Mouse (Mus musculus): ENCODE results near the gene Olfr849. TPM values are rescaled to one million over a fixed set of nuclear protein-coding genes. Genes with fewer than 3 reads are reported as not detected.

Gene Olfr849
- not detected for polyA plus RNA-seq (2014; fragmentation: Illumina TruSeq; extraction: RNeasy Lipid Tissue Mini Kit (QIAGEN cat#74804); ENCODE audit: low read depth, low replicate concordance)

DNA sequence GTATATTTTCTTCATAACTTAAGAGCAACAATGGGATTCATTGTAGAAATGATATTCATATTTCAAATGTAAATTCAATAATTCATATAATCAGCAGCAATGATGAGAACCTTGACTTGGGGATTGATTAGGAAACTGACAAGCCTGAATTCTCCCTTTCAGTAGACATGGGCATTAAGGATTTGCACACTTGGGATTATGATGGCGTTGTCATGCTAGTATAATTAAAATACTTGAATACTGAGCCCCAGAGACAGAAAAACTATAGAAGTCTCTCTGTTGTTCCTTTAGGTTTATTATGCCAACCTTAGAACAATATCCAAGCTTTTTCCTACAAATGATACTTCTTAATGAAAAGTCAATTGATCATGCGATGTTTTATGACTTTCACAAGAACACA is at the start of gene Olfr849:
Gene Olfr849 (plus strand): TSS at position 301 of the 400 bp plus-strand sequence.

DNA sequence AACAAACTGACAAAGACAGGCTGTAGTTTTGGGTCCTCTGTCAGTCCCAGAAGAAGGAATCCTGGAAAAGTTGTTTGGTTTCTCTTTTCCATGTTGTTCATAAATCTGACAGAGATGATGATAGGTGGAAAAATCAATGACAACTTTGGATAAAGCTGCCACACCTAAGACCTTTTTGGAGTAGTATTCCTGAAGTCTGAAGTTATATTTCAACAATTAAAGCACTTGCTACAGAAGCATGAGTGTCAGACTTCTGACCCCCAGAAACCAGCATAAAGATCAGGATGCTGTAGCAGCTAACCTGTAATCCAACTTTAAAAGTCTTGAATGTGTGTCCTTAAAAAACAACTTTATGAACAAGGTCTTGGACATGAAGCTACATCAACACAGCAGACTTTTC is 38.1 kb downstream of the Olfr849 start, which contains the start of gene Olfr850:
Gene Olfr850 (minus strand): TSS at position 101 of the 400 bp plus-strand sequence.

DNA sequence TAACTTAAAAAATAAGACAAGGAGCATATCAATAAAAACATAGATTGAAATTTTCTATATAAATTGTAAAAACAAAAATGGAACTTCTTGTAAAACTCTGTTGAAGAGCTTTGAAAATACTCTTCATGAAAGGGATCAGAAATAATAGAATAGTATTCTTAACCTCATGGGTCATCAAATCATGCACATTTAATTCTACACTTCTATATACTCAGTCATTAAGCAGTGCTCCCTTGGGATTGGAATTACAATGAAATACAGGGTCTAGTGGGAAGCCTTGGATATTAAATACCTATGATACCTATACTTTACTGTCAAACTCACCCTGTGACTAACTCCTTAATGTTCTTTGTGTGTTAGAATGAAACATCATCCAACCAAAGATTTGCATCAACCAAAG is 52.9 kb downstream of the Olfr849 start, which contains the start of gene Olfr851:
Gene Olfr851 (plus strand): TSS at position 301 of the 400 bp plus-strand sequence.

Other genes starting within 250 kb of the Olfr849 start
- gene Olfr843, start 188.3 kb upstream of the Olfr849 start, polyA plus RNA-seq (2014; fragmentation: Illumina TruSeq; extraction: RNeasy Lipid Tissue Mini Kit (QIAGEN cat#74804); ENCODE audit: low read depth, low replicate concordance): not detected
- gene Olfr844, start 123.9 kb upstream of the Olfr849 start, polyA plus RNA-seq (2014; fragmentation: Illumina TruSeq; extraction: RNeasy Lipid Tissue Mini Kit (QIAGEN cat#74804); ENCODE audit: low read depth, low replicate concordance): not detected
- not detected for gene Olfr845, start 103.8 kb upstream of the Olfr849 start, polyA plus RNA-seq (2014; fragmentation: Illumina TruSeq; extraction: RNeasy Lipid Tissue Mini Kit (QIAGEN cat#74804); ENCODE audit: low read depth, low replicate concordance)
- not detected for gene Olfr846, start 76.3 kb upstream of the Olfr849 start, polyA plus RNA-seq (2014; fragmentation: Illumina TruSeq; extraction: RNeasy Lipid Tissue Mini Kit (QIAGEN cat#74804); ENCODE audit: low read depth, low replicate concordance)
- not detected for gene Olfr847, start 61.6 kb upstream of the Olfr849 start, polyA plus RNA-seq (2014; fragmentation: Illumina TruSeq; extraction: RNeasy Lipid Tissue Mini Kit (QIAGEN cat#74804); ENCODE audit: low read depth, low replicate concordance)
- not detected for gene Olfr850, start 38.0 kb downstream of the Olfr849 start, polyA plus RNA-seq (2014; fragmentation: Illumina TruSeq; extraction: RNeasy Lipid Tissue Mini Kit (QIAGEN cat#74804); ENCODE audit: low read depth, low replicate concordance)
- not detected for gene Olfr851, start 53.0 kb downstream of the Olfr849 start, polyA plus RNA-seq (2014; fragmentation: Illumina TruSeq; extraction: RNeasy Lipid Tissue Mini Kit (QIAGEN cat#74804); ENCODE audit: low read depth, low replicate concordance)
- not detected for gene Olfr853, start 100.8 kb downstream of the Olfr849 start, polyA plus RNA-seq (2014; fragmentation: Illumina TruSeq; extraction: RNeasy Lipid Tissue Mini Kit (QIAGEN cat#74804); ENCODE audit: low read depth, low replicate concordance)
- gene Olfr854, start 127.1 kb downstream of the Olfr849 start, polyA plus RNA-seq (2014; fragmentation: Illumina TruSeq; extraction: RNeasy Lipid Tissue Mini Kit (QIAGEN cat#74804); ENCODE audit: low read depth, low replicate concordance): not detected
- gene Olfr855, start 142.4 kb downstream of the Olfr849 start, polyA plus RNA-seq (2014; fragmentation: Illumina TruSeq; extraction: RNeasy Lipid Tissue Mini Kit (QIAGEN cat#74804); ENCODE audit: low read depth, low replicate concordance): not detected
- gene Zfp317, start 181.8 kb downstream of the Olfr849 start, polyA plus RNA-seq (2014; fragmentation: Illumina TruSeq; extraction: RNeasy Lipid Tissue Mini Kit (QIAGEN cat#74804); ENCODE audit: low read depth, low replicate concordance): 16.1 TPM

Data from liver, adult 10 weeks (tissue).